Mouse (Mus musculus): ENCODE results near the gene Smn1. TPM values are rescaled to one million over a fixed set of nuclear protein-coding genes. Genes with fewer than 3 reads are reported as not detected.

Gene Smn1
- polyA plus RNA-seq, 1 experiment: 39.5 TPM

DNA sequence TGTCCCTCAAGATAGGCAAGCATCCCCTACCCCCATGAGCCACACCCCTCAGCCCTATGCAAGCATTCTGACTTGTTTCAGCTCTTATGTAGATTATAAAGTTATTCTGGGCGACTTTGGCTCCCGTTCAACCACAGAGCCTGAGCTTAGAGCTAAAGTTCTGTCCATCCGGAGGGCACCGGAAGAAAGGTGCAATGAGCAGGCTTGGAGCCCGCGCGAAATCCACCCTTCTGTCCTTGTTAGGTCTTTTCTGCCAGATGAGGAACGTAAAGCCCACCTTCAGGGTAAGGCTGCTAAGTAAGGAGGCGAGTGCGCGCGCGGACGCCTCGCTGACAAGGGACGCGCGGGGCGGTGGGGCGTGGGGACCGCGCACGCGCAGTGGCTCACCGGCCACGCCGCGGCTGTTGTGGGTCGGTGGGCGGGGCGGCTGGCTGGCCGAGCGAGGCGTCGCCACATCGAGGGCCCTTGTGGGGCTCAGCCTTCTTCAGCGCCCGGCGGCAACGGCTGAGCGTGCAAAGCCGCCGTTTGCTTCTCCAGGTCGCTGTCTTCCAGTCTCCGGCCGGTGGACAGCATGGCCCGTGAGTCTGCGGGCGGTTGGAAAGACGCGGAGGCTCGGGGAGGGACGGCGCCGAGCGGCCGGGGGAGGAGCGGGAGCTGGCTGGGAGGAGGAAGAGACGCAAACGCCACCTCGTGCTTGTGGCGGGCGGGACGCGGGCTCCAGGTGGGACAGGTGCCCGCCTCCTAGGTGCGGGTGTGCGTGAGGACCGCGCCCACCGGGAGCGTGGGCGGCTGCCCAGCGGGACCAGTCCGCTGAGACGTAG is 16.8 kb upstream of the Smn1 start, which contains the start of gene Serf1:
TSS of gene Serf1 (plus strand) at position 361 of the 821 bp plus-strand sequence.
- peak in 1 of 3 experiments; percentile 69 for TF ChIP-seq MYOD1 (IDR thresholded peaks at IDR 0.05; ENCODE audit: control insufficient read depth in 1 of 3, insufficient read length in 2 of 3, low read depth in 2 of 3)
- no peak for TF ChIP-seq REST (IDR thresholded peaks at IDR 0.05; ENCODE audit: insufficient read depth, insufficient read length)
- TF ChIP-seq E2F4 (IDR thresholded peaks at IDR 0.05; ENCODE audit: insufficient read depth): no peak
- no peak for TF ChIP-seq CEBPB (IDR thresholded peaks at IDR 0.05; ENCODE audit: insufficient read depth, poor library complexity, severe bottlenecking)
- TF ChIP-seq SRF (IDR thresholded peaks at IDR 0.05; ENCODE audit: control insufficient read depth, insufficient read length, low read depth): no peak
- no peak for TF ChIP-seq TCF12 (IDR thresholded peaks at IDR 0.05; ENCODE audit: insufficient read depth, poor library complexity, severe bottlenecking)
- TF ChIP-seq TCF3 (IDR thresholded peaks at IDR 0.05; ENCODE audit: insufficient read length, low read depth): no peak
- peak; percentile 85 for TF ChIP-seq POLR2A (IDR thresholded peaks at IDR 0.05; ENCODE audit: insufficient read length, low read depth)
- TF ChIP-seq MAX (IDR thresholded peaks at IDR 0.05; ENCODE audit: low read depth): no peak
- TF ChIP-seq USF1 (IDR thresholded peaks at IDR 0.05; ENCODE audit: low read depth): no peak
- TF ChIP-seq POLR2AphosphoS2 (IDR thresholded peaks at IDR 0.05; ENCODE audit: insufficient read length, low read depth): peak; percentile 84
- peak in 2 of 3 experiments; percentile 36 to 52 for TF ChIP-seq MYOG (IDR thresholded peaks at IDR 0.05; ENCODE audit: control insufficient read depth in 1 of 3, insufficient read depth in 1 of 3, insufficient read length in 2 of 3, low read depth in 2 of 3)
- peak within 1 kb of the TSS; percentile 42 for H3K4me3 ChIP-seq

GRCm38 (mm10) chr13:100112218-100112972 is 12.3 kb upstream of the Smn1 start:
- Histone ChIP-seq H3K4me2 (ENCODE audit: low read depth) (no peak overlapping the region), H3K79me2 (ENCODE audit: control insufficient read depth, insufficient read depth) (no peaks in the 10 kb centered on the region), H3K27me3 (ENCODE audit: control insufficient read depth, insufficient read depth, insufficient read length) (no peaks in the 10 kb centered on the region), H3ac (ENCODE audit: control insufficient read depth, insufficient read length) (no peak overlapping the region), H3K4me3 (no peak overlapping the region), H3K36me3 (ENCODE audit: control insufficient read depth, insufficient read depth) (no peaks in the 10 kb centered on the region)
- TF ChIP-seq MAX (IDR thresholded peaks at IDR 0.05; ENCODE audit: low read depth): no peak

More for the DNA sequence above, 16.8 kb upstream of the Smn1 start, which contains the start of gene Serf1:
- H3K36me3 ChIP-seq (ENCODE audit: control insufficient read depth, insufficient read depth): no peaks in the 10 kb centered on the region
- peak within 1 kb of the TSS; percentile 85 for H3K4me2 ChIP-seq (ENCODE audit: low read depth)
- H3K27me3 ChIP-seq (ENCODE audit: control insufficient read depth, insufficient read depth, insufficient read length): no peaks in the 10 kb centered on the region
- H3ac ChIP-seq (ENCODE audit: control insufficient read depth, insufficient read length): peak within 1 kb of the TSS; percentile 25
- peaks cover 8% of the 10 kb centered on the region for H3K79me2 ChIP-seq (ENCODE audit: control insufficient read depth, insufficient read depth)

GRCm38 (mm10) chr13:100123970-100124369 is 682 bp upstream of the Smn1 start:
- no peak overlapping the region for H3ac ChIP-seq (ENCODE audit: control insufficient read depth, insufficient read length)
- H3K27me3 ChIP-seq (ENCODE audit: control insufficient read depth, insufficient read depth, insufficient read length): no peaks in the 10 kb centered on the region
- peaks cover 15% of the 10 kb centered on the region for H3K36me3 ChIP-seq (ENCODE audit: control insufficient read depth, insufficient read depth)
- H3K4me2 ChIP-seq (ENCODE audit: low read depth): peak overlapping the region; percentile 99
- H3K4me3 ChIP-seq: peak overlapping the region; percentile 86
- H3K79me2 ChIP-seq (ENCODE audit: control insufficient read depth, insufficient read depth): peaks cover 19% of the 10 kb centered on the region
- TF ChIP-seq MYOD1 (IDR thresholded peaks at IDR 0.05; ENCODE audit: control insufficient read depth in 1 of 3, insufficient read length in 2 of 3, low read depth in 2 of 3) (no peak), TCF3 (IDR thresholded peaks at IDR 0.05; ENCODE audit: insufficient read length, low read depth) (no peak), SRF (IDR thresholded peaks at IDR 0.05; ENCODE audit: control insufficient read depth, insufficient read length, low read depth) (no peak)

- Histone ChIP-seq H3ac (ENCODE audit: control insufficient read depth, insufficient read length) (peak overlapping the region; percentile 38), H3K4me2 (ENCODE audit: low read depth) (peak overlapping the region; percentile 94), H3K4me3 (peak overlapping the region; percentile 86), H3K27me3 (ENCODE audit: control insufficient read depth, insufficient read depth, insufficient read length) (no peaks in the 10 kb centered on the region), H3K36me3 (ENCODE audit: control insufficient read depth, insufficient read depth) (peaks cover 15% of the 10 kb centered on the region), H3K79me2 (ENCODE audit: control insufficient read depth, insufficient read depth) (peaks cover 19% of the 10 kb centered on the region)
- TF ChIP-seq POLR2A (IDR thresholded peaks at IDR 0.05; ENCODE audit: insufficient read length, low read depth): no peak
- no peak for TF ChIP-seq USF1 (IDR thresholded peaks at IDR 0.05; ENCODE audit: low read depth)
Observed at GRCm38 (mm10) chr13:100125258-100125643, 599 bp downstream of the Smn1 start.

GRCm38 (mm10) chr13:100141646-100142314 is 17.1 kb downstream of the Smn1 start:
- TF ChIP-seq POLR2AphosphoS2 (IDR thresholded peaks at IDR 0.05; ENCODE audit: insufficient read length, low read depth) (no peak), MYOD1 (IDR thresholded peaks at IDR 0.05; ENCODE audit: control insufficient read depth in 1 of 3, insufficient read length in 2 of 3, low read depth in 2 of 3) (no peak), TCF12 (IDR thresholded peaks at IDR 0.05; ENCODE audit: insufficient read depth, poor library complexity, severe bottlenecking) (no peak), REST (IDR thresholded peaks at IDR 0.05; ENCODE audit: insufficient read depth, insufficient read length) (no peak), E2F4 (IDR thresholded peaks at IDR 0.05; ENCODE audit: insufficient read depth) (no peak), CEBPB (IDR thresholded peaks at IDR 0.05; ENCODE audit: insufficient read depth, poor library complexity, severe bottlenecking) (no peak), POLR2A (IDR thresholded peaks at IDR 0.05; ENCODE audit: insufficient read length, low read depth) (no peak), MYOG (IDR thresholded peaks at IDR 0.05; ENCODE audit: control insufficient read depth in 1 of 3, insufficient read depth in 1 of 3, insufficient read length in 2 of 3, low read depth in 2 of 3) (no peak), TCF3 (IDR thresholded peaks at IDR 0.05; ENCODE audit: insufficient read length, low read depth) (no peak), USF1 (IDR thresholded peaks at IDR 0.05; ENCODE audit: low read depth) (no peak), MAX (IDR thresholded peaks at IDR 0.05; ENCODE audit: low read depth) (no peak), SRF (IDR thresholded peaks at IDR 0.05; ENCODE audit: control insufficient read depth, insufficient read length, low read depth) (no peak)
- Histone ChIP-seq H3K36me3 (ENCODE audit: control insufficient read depth, insufficient read depth) (peaks cover 13% of the 10 kb centered on the region), H3K4me2 (ENCODE audit: low read depth) (no peak overlapping the region), H3K4me3 (no peak overlapping the region), H3ac (ENCODE audit: control insufficient read depth, insufficient read length) (no peak overlapping the region), H3K27me3 (ENCODE audit: control insufficient read depth, insufficient read depth, insufficient read length) (no peaks in the 10 kb centered on the region), H3K79me2 (ENCODE audit: control insufficient read depth, insufficient read depth) (no peaks in the 10 kb centered on the region)

Data from myocyte (in vitro differentiated cells).